Mouse (Mus musculus): ENCODE data around the gene Ccdc155.

DNA sequence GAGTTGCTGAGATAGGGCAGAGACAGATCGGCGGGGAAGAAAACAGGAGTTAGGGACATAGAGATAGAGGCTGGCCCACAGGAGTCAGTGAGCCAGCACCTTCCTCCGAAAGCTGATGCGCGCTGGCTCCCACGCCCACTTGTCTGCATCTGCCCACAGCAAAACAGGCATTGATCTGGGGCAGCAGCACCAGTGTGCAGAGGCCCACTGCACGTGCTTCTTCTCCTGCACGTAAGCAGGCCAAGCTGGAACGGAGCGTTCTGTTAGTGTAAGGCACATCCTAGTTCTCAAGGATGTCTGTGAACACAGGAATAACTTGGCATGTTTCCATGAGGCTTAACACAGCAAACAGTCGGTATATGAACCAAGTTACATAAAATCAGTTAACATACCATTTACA lies 5.7 kb downstream of the Ccdc155 start:
- TF ChIP-seq CTCF (IDR thresholded peaks at IDR 0.05; ENCODE audit: borderline replicate concordance, extremely low read depth, insufficient read depth, insufficient read length) (no peak), POLR2A (IDR thresholded peaks at IDR 0.05; ENCODE audit: borderline replicate concordance, extremely low read depth, insufficient read depth, insufficient read length, poor library complexity, severe bottlenecking) (no peak)

Measured in brain, embryonic 14.5 days (tissue).